Mouse (Mus musculus): ENCODE data around the gene Elf2. TPM values are rescaled to one million over a fixed set of nuclear protein-coding genes. Genes with fewer than 3 reads are reported as not detected.

The Elf2 gene
- polyA plus RNA-seq, 1 experiment from 2014 or later: 38.6 TPM

GRCm38 (mm10) chr3:51215681-51216080 is 124.8 kb downstream of the Elf2 start:
- TF ChIP-seq CTCF (IDR thresholded peaks at IDR 0.05; ENCODE audit: low read depth): no peak
- WGBS: 84% methylated on average over 6 of the region's 6 CpGs
- ATAC-seq: 0 out of 2 replicates have a peak, but pooled peaks have one; percentile 19

GRCm38 (mm10) chr3:51213111-51213510 is 127.4 kb downstream of the Elf2 start:
- no peak overlapping the region for H3K9ac ChIP-seq (ENCODE audit: low read depth, low read length)
- no peak overlapping the region for H3K4me3 ChIP-seq (ENCODE audit: low read depth, low read length)
- TF ChIP-seq CTCF (IDR thresholded peaks at IDR 0.05; ENCODE audit: low read depth): no peak
- 97% methylated on average over 3 of the region's 3 CpGs for WGBS
- no peaks in the 10 kb centered on the region for H3K9me3 ChIP-seq (ENCODE audit: control insufficient read depth)
- no peaks in the 10 kb centered on the region for H3K27me3 ChIP-seq (replicated peaks; ENCODE audit: control insufficient read depth, insufficient read depth, low read length)
- no peaks in the 10 kb centered on the region for H3K36me3 ChIP-seq (ENCODE audit: control insufficient read depth, insufficient read depth)
- no peaks in the 10 kb centered on the region for H3K4me1 ChIP-seq (replicated peaks; ENCODE audit: control insufficient read depth, insufficient read depth, low read length)
- no peak overlapping the region for H3K27ac ChIP-seq (ENCODE audit: low read depth, low read length)
- no peak for ATAC-seq
- H3K4me2 ChIP-seq (replicated peaks; ENCODE audit: low read depth): no peak overlapping the region

More at GRCm38 (mm10) chr3:51215681-51216080, 124.8 kb downstream of the Elf2 start:
- Histone ChIP-seq H3K27ac (ENCODE audit: low read depth, low read length) (no peak overlapping the region), H3K9ac (ENCODE audit: low read depth, low read length) (no peak overlapping the region), H3K4me1 (replicated peaks; ENCODE audit: control insufficient read depth, insufficient read depth, low read length) (no peaks in the 10 kb centered on the region), H3K4me2 (replicated peaks; ENCODE audit: low read depth) (no peak overlapping the region), H3K27me3 (replicated peaks; ENCODE audit: control insufficient read depth, insufficient read depth, low read length) (no peaks in the 10 kb centered on the region), H3K36me3 (ENCODE audit: control insufficient read depth, insufficient read depth) (no peaks in the 10 kb centered on the region), H3K9me3 (ENCODE audit: control insufficient read depth) (no peaks in the 10 kb centered on the region), H3K4me3 (ENCODE audit: low read depth, low read length) (no peak overlapping the region)

GRCm38 (mm10) chr3:51210485-51210884 is 130.0 kb downstream of the Elf2 start:
- no peaks in the 10 kb centered on the region for H3K9me3 ChIP-seq (ENCODE audit: control insufficient read depth)

DNA sequence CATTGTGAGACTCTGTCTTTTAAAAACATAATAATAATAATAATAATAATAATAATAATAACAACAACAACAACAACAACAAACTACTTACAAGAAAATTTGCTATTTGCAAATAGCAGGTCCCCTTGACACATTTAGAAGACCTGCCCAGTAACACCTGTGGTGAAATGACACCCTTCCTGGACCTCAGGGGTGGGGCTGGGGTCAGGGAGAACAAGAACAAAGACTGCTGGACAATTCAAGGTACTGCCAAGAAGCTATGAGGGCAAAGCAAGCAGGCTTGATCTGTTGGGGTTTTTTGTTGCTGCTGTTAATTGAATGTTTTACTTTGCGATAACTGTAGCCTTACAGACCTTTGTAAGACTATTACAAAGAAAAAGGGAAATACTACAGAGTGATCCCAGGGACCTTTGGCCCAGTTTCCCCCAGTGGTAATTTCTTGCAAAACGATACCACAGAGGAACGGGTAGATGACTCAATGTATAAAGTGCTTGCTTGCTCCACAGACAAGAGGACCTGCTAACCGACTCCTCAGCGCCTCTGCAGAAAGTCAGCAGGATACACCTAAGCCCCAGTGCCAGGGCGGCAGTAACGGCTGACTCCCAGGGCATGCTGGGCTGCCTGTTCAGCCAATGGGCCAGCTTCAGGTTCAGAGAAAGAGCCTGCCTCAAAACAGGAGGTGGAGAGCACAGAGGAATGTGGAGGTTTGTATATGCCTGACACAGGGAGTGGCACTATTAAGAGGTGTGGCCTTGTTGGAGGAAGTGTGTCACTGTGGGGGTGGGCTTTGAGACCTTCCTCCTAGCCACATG is 130.8 kb downstream of the Elf2 start:
- WGBS: 73% methylated on average over 7 of the region's 7 CpGs
- ATAC-seq: peak; percentile 49
- no peak for TF ChIP-seq CTCF (IDR thresholded peaks at IDR 0.05; ENCODE audit: low read depth)

More at GRCm38 (mm10) chr3:51210485-51210884, 130.0 kb downstream of the Elf2 start:
- H3K27ac ChIP-seq (ENCODE audit: low read depth, low read length): no peak overlapping the region
- H3K4me1 ChIP-seq (replicated peaks; ENCODE audit: control insufficient read depth, insufficient read depth, low read length): no peaks in the 10 kb centered on the region
- 97% methylated on average over 3 of the region's 3 CpGs for WGBS
- no peak overlapping the region for H3K4me3 ChIP-seq (ENCODE audit: low read depth, low read length)
- TF ChIP-seq CTCF (IDR thresholded peaks at IDR 0.05; ENCODE audit: low read depth): no peak
- no peaks in the 10 kb centered on the region for H3K36me3 ChIP-seq (ENCODE audit: control insufficient read depth, insufficient read depth)
- H3K9ac ChIP-seq (ENCODE audit: low read depth, low read length): no peak overlapping the region
- no peaks in the 10 kb centered on the region for H3K27me3 ChIP-seq (replicated peaks; ENCODE audit: control insufficient read depth, insufficient read depth, low read length)
- no peak for ATAC-seq
- H3K4me2 ChIP-seq (replicated peaks; ENCODE audit: low read depth): no peak overlapping the region

DNA sequence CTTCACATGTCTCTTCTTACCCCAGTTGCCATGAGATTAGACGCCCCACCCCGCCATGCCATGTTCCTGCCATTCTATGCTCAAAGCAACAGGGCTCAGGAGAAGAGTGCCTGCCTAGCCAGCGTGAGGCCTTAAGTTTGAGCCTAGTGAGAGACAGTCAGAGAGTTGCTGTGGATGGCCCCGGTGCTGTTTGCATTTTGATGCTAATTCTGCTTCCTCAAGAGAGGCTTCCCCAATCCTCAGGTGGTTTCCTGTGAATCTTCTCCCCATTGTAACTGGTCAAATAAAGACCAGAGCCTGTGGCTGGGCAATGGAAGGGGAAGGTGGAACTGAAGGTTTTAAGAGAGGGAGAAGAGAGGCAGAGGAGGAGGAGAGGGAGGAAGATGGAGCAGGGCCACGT is 131.8 kb downstream of the Elf2 start:
- Histone ChIP-seq H3K9ac (ENCODE audit: low read depth, low read length) (no peak overlapping the region), H3K4me1 (replicated peaks; ENCODE audit: control insufficient read depth, insufficient read depth, low read length) (no peaks in the 10 kb centered on the region), H3K9me3 (ENCODE audit: control insufficient read depth) (no peaks in the 10 kb centered on the region), H3K27ac (ENCODE audit: low read depth, low read length) (no peak overlapping the region), H3K4me3 (ENCODE audit: low read depth, low read length) (no peak overlapping the region), H3K27me3 (replicated peaks; ENCODE audit: control insufficient read depth, insufficient read depth, low read length) (no peaks in the 10 kb centered on the region), H3K4me2 (replicated peaks; ENCODE audit: low read depth) (no peak overlapping the region), H3K36me3 (ENCODE audit: control insufficient read depth, insufficient read depth) (no peaks in the 10 kb centered on the region)
- no peak for TF ChIP-seq CTCF (IDR thresholded peaks at IDR 0.05; ENCODE audit: low read depth)
- WGBS: 73% methylated on average over 5 of the region's 5 CpGs
- ATAC-seq: no peak

More for the DNA sequence above, 130.8 kb downstream of the Elf2 start:
- no peaks in the 10 kb centered on the region for H3K27me3 ChIP-seq (replicated peaks; ENCODE audit: control insufficient read depth, insufficient read depth, low read length)
- no peak overlapping the region for H3K27ac ChIP-seq (ENCODE audit: low read depth, low read length)
- H3K4me3 ChIP-seq (ENCODE audit: low read depth, low read length): no peak overlapping the region
- no peaks in the 10 kb centered on the region for H3K9me3 ChIP-seq (ENCODE audit: control insufficient read depth)
- no peaks in the 10 kb centered on the region for H3K4me1 ChIP-seq (replicated peaks; ENCODE audit: control insufficient read depth, insufficient read depth, low read length)
- H3K36me3 ChIP-seq (ENCODE audit: control insufficient read depth, insufficient read depth): no peaks in the 10 kb centered on the region
- H3K9ac ChIP-seq (ENCODE audit: low read depth, low read length): no peak overlapping the region
- no peak overlapping the region for H3K4me2 ChIP-seq (replicated peaks; ENCODE audit: low read depth)

GRCm38 (mm10) chr3:51206521-51206920 is 133.9 kb downstream of the Elf2 start:
- WGBS: 76% methylated on average over 7 of the region's 7 CpGs
- Histone ChIP-seq H3K4me2 (replicated peaks; ENCODE audit: low read depth) (no peak overlapping the region), H3K9ac (ENCODE audit: low read depth, low read length) (no peak overlapping the region), H3K9me3 (ENCODE audit: control insufficient read depth) (no peaks in the 10 kb centered on the region), H3K4me1 (replicated peaks; ENCODE audit: control insufficient read depth, insufficient read depth, low read length) (no peaks in the 10 kb centered on the region), H3K27me3 (replicated peaks; ENCODE audit: control insufficient read depth, insufficient read depth, low read length) (no peaks in the 10 kb centered on the region), H3K4me3 (ENCODE audit: low read depth, low read length) (no peak overlapping the region), H3K36me3 (ENCODE audit: control insufficient read depth, insufficient read depth) (no peaks in the 10 kb centered on the region), H3K27ac (ENCODE audit: low read depth, low read length) (no peak overlapping the region)
- no peak for ATAC-seq
- TF ChIP-seq CTCF (IDR thresholded peaks at IDR 0.05; ENCODE audit: low read depth): no peak
